Mouse (Mus musculus) R1 (cell line): Measurements from ENCODE around the gene Tenm3.

Experiments used
- DNase-seq: peaks from one replicate; pipeline ENCODE4 v3.0.0-alpha.2; 2018; ENCODE audit warnings: low read depth, low spot score

Gene Tenm3

DNA sequence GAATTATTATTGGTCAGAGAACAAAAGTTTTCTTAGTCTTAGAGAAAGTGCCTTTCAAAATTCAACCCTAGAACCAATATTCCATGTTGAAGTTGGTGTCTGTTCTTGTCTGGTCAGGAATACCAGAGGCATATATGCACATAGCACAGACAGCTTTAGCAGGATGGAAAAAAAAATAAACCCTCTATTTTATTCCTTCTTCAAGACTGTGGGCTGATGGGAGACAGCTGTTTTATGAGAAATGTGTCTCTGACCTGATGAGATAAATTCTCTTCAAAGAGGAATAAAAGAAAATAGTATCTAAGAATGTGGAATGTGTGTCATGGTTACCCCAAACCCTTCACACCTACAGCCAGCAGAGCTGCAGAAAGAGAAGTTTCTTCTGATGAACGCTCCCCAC, 173.4 kb downstream of the Tenm3 start:
- DNase-seq = no peak

GRCm38 (mm10) chr8:48665193-48665592, 178.6 kb downstream of the Tenm3 start:
- no peak for DNase-seq

GRCm38 (mm10) chr8:48659226-48659625, 184.5 kb downstream of the Tenm3 start:
- no peak for DNase-seq

DNA sequence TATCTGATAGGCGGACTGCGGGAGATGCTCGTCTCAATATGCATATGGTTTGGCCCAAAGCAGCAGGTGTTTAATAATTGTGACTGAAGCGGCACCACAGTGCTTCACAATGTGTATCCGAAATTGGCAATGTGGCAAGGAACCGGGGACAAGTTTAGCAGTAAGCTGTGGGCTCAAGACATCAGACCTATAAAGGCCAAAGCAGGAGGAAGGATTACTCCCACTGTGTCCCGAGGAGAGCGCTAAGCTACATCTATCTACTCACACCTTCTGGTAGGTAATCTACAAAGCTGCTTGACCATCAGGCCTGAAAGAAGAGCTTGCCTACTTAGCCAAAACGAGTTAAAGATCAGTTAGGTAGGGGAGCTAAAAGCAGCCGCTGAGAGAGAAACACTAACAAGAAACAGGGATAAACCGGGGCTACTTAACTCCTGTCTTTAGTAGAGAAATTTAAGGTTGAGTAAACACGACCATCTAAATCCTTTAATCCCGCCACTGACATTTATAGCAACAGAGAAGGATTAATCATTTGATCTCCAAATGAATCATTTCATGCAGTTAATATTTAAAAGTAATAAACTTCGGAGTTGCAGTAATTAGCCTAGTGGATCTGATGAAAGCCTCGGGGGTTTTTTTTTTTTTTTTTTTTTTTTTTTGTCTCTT, 188.2 kb downstream of the Tenm3 start:
- no peak for DNase-seq

DNA sequence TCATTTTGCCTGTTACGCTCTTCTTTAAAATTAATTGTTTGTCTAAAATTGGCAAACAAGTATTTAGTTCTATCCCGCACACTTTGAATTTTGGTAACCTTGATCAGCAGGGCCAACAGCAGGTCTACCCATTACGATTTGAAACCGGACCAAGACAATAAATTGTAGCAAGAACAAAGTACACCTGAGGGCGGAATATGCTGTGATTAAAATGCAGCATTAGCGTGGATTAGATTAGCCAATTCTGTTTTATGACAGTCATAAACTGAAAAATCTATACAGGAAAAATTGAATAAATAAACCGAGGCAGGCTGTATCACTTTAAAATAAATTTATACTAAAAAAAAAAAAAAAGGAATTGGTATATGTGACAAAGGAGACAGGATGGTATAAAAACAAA, 193.9 kb downstream of the Tenm3 start:
- no peak for DNase-seq

- no peak for DNase-seq
These were observed 194.3 kb downstream of the Tenm3 start for GRCm38 (mm10) chr8:48649415-48649814.

DNA sequence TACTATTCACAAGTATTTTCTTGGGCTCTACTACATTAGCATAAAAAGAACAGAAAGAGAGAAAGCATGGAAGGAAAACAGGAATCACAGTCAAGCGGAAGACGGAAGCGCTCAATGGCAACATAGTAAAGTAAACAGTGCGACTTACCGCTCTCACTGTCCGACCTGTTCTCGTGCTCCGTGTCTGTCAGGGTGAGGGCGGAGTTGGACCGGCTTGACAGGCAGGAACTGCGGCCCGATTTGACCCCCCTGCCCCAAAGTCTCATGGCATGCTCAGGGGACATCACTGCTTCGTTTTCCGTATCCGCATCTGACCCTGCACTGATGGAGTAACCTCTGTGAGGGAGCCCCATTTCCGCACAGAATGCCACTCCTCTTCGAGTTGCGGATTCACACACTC, 197.6 kb downstream of the Tenm3 start:
- DNase-seq = no peak

- DNase-seq = no peak
These were observed 205.6 kb downstream of the Tenm3 start for GRCm38 (mm10) chr8:48638129-48638528.

DNA sequence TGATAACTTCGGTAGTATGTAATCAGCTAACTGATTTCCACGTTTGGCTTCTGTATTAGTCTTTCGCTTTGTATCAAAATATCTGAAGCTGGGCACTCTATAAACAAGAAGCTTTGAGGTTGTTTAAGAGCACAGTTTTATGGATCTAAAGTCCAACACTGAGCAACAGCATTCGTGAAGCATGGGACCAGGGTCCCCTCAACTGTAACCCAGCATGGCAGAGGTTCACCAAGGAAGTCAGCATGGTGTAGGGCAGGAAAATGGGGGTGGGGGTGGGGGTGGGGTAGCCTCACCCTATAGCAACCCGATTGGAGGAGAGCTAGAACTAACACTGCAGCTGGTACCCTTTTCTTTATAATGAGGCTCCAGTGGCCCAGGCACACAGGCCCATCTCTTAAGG, 206.8 kb downstream of the Tenm3 start:
- DNase-seq = no peak

- DNase-seq = no peak
These were observed 207.9 kb downstream of the Tenm3 start for GRCm38 (mm10) chr8:48635815-48636214.

DNA sequence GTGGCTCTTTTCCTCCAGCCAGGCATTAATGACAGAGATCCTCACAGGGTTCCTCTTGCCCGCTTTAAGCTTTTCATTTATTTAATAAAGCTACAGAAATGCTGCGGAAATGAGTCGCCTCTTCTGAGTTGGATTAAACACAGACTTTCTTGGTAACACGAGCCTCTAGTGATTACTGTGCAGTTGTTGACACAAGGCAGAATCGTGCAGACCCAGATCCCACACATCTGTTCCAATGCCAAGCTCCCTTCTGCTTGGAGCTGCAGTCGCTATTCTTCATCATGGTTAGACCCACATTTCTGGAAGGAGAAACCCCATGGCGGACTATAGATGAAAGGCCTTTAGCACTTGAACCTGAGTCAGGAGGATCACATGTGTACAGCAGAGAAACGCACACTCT, 210.3 kb downstream of the Tenm3 start:
- DNase-seq = no peak

DNA sequence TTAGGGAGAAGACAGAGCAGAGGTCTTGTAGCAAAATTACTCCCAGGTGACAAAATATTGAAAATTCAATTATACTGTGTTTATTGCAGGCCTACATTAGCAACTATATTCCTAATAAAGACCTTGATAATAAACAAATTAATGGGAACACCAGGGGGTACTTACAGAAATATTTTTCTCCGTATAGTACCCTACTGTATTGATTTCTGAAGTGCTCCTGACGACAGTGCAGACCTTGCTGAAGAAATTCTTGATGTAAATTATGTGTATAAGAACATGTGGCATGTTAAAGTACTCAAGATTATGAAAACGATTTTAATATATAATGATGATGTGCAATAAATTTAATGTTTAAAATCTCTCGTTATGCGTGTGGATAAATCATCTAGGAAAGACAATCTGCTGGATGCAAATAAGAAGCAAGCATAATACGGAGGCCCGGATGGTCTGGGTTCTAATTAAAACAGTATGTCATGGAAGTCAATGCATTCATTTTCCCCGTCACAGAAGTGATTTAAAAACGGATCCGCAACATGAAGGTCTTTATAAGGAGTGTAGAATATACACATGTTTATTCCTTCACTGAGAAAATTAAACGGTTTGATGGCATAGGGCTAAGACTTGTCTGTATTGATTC, 221.1 kb downstream of the Tenm3 start:
- no peak for DNase-seq

GRCm38 (mm10) chr8:48615088-48615487, 228.7 kb downstream of the Tenm3 start:
- peak; percentile 10 for DNase-seq

DNA sequence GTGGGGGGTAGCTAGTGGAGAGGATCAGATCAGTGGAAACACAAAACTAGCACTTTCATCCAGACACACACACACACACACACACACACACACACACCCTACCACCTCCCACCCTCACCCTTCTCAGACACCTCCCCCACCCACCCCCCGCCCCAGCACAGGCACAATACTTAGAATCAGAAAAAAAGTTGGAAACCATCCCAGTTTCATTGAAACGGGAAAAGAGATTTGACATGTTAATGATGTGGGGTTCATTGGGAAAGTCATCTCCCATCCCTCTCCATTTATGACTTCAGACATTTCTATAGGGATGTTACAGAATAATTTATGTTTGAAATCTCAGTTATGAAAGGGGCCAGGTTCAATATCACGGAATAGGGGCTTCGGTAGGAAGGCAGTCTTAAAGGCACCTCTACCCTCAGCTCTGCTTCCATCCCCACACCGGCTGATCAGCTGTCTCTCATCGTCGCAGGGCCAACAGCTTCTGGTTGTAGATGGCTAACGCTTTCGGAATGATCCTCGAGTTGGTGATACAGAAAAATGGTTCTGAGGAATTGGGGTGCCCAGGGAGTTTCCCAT, 231.7 kb downstream of the Tenm3 start:
- no peak for DNase-seq

DNA sequence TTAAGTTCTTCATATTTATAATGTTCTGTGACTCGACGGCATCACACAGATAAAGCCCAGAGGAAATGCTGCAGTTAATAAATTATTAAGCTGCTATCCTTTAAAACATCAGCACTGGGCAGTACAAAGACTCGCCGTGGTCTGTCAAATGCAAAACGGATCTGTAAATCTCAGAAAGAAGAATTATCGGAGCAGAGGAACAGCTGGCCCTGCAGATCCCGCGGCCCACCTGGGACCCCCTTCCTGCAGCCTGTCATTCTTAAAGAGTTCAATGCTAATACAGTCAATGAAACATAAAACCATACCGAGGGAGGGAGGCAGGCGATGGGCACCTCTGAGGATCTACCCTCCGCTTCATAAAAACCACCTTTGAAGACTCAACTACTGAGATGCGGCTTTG, 232.6 kb downstream of the Tenm3 start:
- no peak for DNase-seq

DNA sequence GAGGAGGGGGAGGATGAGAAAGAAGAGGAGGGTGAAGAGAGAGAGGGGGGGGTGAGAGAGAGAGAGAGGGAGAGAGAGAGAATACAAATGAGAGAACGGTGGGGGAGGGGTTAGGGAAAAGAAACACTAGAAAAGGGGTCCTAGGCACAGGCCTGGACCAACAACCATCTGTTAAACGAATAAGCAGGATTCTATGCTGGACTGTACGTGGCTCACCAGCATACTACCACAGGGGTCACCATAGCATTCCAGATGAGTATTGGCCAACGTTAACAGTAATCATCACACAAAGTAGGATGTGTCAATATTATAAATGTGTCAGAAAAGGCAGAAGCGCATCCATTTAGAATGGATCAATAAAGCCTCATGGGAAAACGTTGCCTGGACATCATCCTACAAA, 233.4 kb downstream of the Tenm3 start:
- DNase-seq = no peak

DNA sequence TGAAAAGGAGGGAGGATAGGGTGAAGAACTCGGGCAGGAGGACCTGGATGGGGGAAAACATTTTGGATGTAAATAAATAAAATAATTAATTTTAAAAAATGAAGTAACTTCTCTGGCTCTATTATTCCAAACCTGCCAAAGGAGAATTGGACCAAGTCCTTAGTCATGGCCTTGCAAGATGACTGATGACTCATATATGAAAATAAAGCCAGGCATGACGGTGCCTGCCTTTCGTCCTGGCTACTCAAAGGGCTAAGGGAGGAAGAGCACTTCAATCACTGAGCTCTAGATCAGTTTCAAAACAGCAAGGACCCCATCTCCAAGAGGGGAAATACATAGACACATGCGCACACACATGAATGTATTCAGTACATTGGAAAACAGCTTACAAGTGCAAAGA, 234.1 kb downstream of the Tenm3 start:
- no peak for DNase-seq

DNA sequence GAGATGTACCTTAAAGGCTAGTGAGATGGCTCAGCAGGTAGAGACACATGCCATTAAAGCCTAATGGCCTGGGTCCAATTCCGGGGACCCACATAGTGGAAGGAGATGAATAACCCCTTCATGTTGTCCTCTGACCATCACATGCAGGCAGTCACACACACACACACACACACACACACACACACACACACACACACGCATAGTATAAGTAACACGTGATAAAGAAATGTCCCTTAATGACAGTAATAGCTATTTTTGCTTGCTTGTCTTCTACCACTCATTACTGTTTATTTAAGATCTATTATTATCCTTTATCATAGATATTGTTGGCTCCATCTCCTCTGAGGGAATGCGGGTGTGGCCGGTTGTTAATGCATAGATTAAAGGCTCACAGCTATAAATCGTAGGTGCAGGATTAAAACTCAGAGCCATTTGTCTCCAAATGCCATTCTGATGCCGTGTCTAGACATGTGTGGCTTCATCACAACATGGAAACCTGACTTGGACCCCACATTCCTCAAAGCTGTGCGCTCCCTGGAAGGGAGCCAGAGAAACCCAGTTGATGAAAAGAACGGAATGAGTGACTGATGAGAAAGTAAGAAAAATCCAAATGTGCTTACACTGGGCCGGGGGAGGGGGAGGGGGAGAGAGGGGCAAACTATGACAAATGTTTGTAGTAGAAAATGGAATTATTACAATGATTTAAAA, 239.4 kb downstream of the Tenm3 start:
- no peak for DNase-seq

- DNase-seq = no peak
These were observed 240.4 kb downstream of the Tenm3 start for GRCm38 (mm10) chr8:48603165-48603840.

GRCm38 (mm10) chr8:48601621-48602020, 242.1 kb downstream of the Tenm3 start:
- DNase-seq = no peak

DNA sequence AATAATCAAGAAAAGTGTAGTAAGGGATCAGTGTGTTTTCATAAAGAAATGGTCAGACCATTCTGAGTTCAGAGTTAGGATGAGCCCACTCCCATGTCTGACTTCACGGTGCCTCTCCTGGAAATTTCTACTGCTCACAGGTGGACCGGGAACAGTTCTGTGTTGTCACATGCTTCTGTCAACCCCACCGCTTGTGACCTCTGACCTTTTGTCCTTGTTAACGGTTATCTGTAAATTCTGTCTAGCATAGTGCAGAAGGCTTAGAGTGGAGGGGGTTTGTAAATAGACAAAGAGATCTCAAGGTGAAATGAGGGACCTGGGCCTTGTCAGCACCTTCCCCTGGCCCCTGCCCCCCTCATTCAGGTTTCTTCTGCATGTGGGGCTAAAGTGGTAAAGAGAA, 244.7 kb downstream of the Tenm3 start:
- DNase-seq = no peak

GRCm38 (mm10) chr8:48596332-48596731, 247.4 kb downstream of the Tenm3 start:
- DNase-seq = no peak
